Mouse (Mus musculus) brain, embryonic 14.5 days (tissue): ENCODE measurements around the gene Pank3.

Experiments
- CTCF ChIP-seq: fragments of 200-500 bp; IDR thresholded peaks from 2 replicates; pipeline ENCODE4 v1.5.1; 2012; ENCODE audit warnings: inconsistent platforms, mild to moderate bottlenecking, moderate library complexity, borderline replicate concordance; ENCODE audit not compliant: insufficient read depth, insufficient read length; ENCODE audit errors: extremely low read depth
- POLR2A ChIP-seq: fragments of 200-500 bp; IDR thresholded peaks from 2 replicates; pipeline ENCODE4 v1.6.1; 2012; ENCODE audit warnings: mild to moderate bottlenecking, inconsistent platforms, borderline replicate concordance; ENCODE audit not compliant: poor library complexity, insufficient read depth, insufficient read length, severe bottlenecking; ENCODE audit errors: extremely low read depth

DNA sequence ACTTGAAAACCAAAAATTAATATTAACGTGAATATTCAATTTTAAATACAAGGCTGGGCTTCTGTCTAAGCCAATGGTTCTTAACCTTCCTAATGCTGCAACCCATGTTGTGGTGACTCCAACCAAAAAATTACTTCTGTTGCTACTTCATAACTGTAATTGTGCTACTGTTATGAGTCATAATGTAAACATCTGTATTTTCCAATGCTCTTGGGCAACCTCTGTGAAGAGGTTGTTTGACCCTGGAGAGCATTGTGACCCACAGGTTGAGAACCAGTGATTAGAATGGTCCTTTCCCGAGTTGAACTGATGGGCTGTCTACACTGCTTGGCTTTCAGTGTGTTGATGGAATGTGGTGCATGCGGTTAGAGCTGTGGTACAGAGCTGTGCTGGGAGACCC is 7.2 kb downstream of the Pank3 start:
- TF ChIP-seq CTCF (no peak), POLR2A (no peak)
